Mouse (Mus musculus) heart, adult 18-20 months (tissue): ENCODE results near the gene Mrap. TPM values are rescaled to one million over a fixed set of nuclear protein-coding genes. Genes with fewer than 3 reads are reported as not detected.
A peak's percentile ranks its signal among the peaks of the same experiment; 100 is the strongest.

Experiments used
- DNase-seq, 2 experiments: peaks; one replicate each; pipeline ENCODE4 v3.0.0; 2021 to 2022; ENCODE audit warnings: mixed read lengths in 1 of 2
- long read RNA-seq, 2 experiments: library from polyadenylated mRNA; stranded (forward); transcript quantifications; one replicate each; pipeline ENCODE4 v2.0.0; 2021
- total RNA-seq, 2 experiments: library from RNA; stranded (reverse); gene quantifications; 2 replicates each; pipeline ENCODE4 v1.2.3; 2021

Mrap gene
- 10 to 100 TPM; 17.2 to 23.7 TPM for total RNA-seq
- long read RNA-seq, experiment 1, transcript Mrap-201 (3 exons, 1,001 nt), result major isoform, 16 of 17 reads
- long read RNA-seq, experiment 1, partial matches to known transcripts, result 0 of 17 reads
- long read RNA-seq, experiment 1, other reads (novel, unspliced or antisense), result 0 of 17 reads
- long read RNA-seq, experiment 2, transcript Mrap-201 (3 exons, 1,001 nt), result major isoform, 12 of 16 reads
- long read RNA-seq, experiment 2, partial matches to known transcripts, result 1 of 16 reads
- long read RNA-seq, experiment 2, other reads (novel, unspliced or antisense), result 3 of 16 reads

DNA sequence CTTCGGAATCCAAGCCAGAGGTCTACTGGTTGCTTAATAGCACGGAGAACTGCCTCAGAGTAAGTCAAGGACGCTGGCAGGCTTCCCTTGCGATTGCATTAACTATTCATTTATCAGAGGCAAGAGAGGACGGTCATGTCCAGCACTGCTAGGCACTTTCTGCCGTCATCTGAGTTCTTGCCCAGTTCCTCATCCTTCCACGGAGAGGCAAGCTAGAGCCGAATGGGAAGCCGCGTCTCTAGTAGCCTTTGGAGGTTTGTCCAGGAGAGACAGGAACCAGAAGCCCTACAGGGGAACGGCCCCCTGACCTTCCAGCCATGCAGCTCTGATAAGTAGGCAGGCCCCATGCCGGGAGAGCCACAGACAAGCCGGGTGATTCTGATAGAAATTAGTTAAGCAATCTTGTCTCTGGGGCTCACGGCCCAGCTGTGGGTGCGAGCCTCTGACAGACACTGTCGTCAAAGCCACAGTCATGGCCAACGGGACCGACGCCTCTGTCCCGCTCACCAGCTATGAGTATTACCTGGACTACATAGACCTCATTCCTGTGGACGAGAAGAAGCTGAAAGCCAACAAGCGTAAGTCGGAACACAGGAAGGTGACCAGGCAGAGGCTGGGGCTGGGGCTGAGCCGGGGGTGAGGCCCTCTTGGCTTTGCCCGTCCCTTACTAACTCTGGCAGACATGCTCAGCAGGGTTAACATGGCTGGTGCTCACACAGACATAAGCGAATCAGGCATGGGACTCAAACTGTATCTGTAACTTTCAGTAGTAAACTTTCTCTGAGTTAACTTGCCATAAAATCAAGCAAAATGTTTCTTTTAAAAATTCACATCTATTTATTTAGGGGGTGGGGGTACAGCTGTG lies at the start of gene Mrap:
Gene Mrap, plus strand, starts transcription at position 116 of the 865 bp plus-strand sequence.
- peak; percentile 82 to 83 for DNase-seq

DNA sequence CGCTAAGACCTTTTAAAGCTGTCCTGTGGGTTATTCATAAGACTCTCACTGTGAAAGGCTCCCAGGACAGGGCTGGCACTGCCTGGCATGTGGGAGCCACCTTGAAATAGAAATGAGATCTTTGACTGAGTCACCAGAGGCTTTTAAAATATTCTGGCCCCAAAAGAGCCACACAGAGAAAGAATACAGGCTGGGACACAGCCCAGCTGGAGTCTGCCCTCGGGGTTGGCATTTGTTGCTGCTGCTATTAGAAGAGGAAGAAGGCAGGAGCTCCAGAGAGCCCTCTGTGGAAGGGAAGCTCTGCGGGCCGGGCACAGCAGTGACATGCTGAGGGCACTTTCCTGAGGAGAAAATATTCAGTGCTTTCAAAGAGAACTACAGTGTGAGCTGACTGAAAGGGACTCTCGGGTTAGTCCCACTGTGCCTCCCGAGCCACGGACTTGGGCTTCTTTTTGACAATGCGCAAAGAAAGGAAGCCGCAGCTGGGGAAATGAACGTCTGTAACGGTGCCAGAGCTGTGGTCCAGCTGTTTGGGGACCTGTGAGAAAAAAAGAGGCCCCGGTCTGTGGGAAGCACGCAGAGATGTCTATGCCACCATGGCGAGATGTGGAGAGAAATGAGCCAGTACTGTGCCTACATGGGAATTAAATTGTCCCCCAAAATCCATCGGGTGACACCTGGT lies 45.2 kb upstream of the Mrap start:
- peak; percentile 50 to 77 for DNase-seq

- no peak for DNase-seq
Observed at GRCm38 (mm10) chr16:90693625-90694024, 44.4 kb upstream of the Mrap start.

GRCm38 (mm10) chr16:90694719-90695118 lies 43.3 kb upstream of the Mrap start:
- DNase-seq, result peak in 1 of 2 experiments; percentile 18

DNA sequence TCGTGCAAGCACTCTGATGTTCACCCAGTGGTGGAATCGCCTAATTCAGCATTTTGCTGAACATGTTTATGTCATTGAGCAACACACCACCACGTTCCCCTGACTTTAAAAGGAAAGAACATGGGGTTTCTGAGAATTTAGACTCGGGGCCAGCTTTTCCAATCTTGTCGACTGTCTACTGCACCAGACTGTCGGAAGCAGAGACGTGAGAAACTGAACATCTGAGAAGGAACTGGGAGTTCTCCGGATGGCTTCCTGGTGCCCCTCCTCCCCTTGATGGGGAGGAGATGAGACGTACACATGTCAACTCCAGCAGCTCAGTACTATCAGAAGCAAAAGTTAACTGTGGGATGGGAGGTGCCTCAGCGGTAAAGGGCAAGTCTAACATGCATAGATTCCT lies 42.9 kb upstream of the Mrap start:
- peak in 1 of 2 experiments; percentile 50 for DNase-seq

DNA sequence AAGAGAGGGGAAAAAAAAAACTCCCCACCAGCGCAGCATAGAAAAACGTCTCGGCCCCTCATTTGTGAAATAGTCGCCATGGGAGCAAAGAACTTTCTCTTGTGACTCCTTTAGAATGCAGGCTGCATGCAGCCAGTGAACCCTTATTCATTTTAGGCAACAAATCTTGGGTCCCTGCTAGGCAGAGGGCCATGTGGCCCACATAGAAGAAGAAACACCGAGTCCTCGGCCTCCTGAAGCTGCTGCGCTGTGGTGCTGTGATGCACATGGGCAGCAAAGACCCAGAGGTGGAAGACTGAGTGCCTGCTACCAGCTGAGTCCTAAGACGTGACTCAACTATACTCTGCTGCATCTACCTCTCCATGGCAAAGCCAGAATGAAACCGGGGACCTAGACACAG lies 41.7 kb upstream of the Mrap start:
- no peak for DNase-seq

DNA sequence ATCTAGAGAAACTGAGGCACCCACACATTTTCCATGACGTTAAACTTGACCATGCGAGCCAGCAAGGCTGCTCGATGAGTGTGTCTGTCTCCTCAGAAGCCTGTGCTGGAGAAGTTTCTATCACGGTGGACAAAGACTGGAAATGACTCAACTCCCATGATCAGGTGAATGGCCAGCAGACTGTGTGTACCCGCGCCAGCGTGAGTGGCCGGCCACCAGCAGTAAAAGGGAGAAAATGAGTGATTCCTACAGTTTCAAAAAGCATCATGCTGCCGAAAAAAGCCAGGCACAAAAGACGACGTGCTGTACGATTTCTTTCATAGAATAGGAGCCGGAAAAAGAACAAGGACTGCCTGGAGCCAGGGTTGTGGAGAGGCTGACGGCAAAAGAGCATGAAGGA lies 38.6 kb upstream of the Mrap start:
- DNase-seq, result no peak

- no peak for DNase-seq
Observed at GRCm38 (mm10) chr16:90701541-90701940, 36.5 kb upstream of the Mrap start.

- DNase-seq, result no peak
Observed at GRCm38 (mm10) chr16:90703646-90704045, 34.4 kb upstream of the Mrap start.

DNA sequence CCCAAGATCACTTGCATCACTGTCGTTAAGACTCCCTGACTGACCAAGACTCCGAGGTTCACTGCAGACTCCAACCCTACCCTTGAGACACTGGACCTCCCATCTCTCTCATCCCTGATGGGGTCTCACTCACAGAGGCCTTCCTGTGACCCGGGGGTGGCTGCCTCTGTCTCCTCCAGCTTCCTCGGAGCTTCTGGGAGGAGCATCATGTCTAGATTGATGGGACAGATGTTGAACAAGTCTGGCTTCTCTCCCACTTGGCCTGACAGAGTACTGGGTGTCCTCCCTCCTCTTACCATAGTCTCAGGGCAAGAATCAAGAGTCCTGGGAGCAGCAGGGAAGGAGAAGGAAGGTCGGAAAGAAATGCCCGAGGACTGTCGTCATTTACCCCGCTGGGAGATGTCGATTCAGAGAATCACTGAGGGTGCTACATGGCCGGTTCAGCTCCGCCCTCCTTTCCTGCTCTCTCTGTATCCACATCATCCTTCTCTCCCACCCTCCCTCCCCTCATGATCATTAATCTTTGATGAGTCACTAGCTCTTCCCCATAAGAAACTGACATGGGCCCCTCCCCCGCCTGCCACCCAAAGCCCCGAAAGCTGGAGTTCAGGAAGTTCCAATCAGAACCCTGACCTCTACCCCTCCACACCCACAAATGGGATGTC lies 33.7 kb upstream of the Mrap start:
- peak in 1 of 2 experiments; percentile 40 for DNase-seq

GRCm38 (mm10) chr16:90706279-90706678 lies 31.7 kb upstream of the Mrap start:
- DNase-seq, result peak; percentile 52 to 57

GRCm38 (mm10) chr16:90709711-90710289 lies 28.2 kb upstream of the Mrap start:
- peak; percentile 75 to 80 for DNase-seq

GRCm38 (mm10) chr16:90710313-90710712 lies 27.7 kb upstream of the Mrap start:
- DNase-seq, result no peak

- no peak for DNase-seq
Observed at GRCm38 (mm10) chr16:90724051-90724450, 14.0 kb upstream of the Mrap start.

GRCm38 (mm10) chr16:90726600-90727227 lies 11.3 kb upstream of the Mrap start:
- no peak for DNase-seq

- DNase-seq, result peak; percentile 95 to 98
Observed at GRCm38 (mm10) chr16:90727233-90728115, 10.5 kb upstream of the Mrap start, which contains the start of gene Mis18a. Gene Mis18a (minus strand): TSS chr16:90727404.

DNA sequence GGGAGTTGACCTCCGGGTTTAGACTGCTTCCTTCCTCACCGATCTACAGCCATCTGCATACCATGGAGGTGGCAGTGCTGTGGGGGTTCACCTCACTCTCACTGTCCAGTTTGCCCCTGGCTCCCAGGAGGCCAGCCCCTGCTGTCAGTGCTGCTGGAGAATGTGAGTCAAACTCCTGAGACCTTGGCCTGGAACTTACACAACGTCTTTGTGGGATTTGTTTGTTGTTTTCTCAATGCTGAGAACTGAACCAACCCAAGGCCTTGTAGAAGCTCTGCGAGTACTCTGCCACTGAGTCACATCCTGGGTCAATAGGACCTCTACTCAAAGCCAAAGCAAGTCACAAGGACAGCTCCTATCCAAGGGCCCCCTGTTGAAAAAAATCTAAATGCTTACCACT lies 2.4 kb upstream of the Mrap start:
- DNase-seq, result no peak

DNA sequence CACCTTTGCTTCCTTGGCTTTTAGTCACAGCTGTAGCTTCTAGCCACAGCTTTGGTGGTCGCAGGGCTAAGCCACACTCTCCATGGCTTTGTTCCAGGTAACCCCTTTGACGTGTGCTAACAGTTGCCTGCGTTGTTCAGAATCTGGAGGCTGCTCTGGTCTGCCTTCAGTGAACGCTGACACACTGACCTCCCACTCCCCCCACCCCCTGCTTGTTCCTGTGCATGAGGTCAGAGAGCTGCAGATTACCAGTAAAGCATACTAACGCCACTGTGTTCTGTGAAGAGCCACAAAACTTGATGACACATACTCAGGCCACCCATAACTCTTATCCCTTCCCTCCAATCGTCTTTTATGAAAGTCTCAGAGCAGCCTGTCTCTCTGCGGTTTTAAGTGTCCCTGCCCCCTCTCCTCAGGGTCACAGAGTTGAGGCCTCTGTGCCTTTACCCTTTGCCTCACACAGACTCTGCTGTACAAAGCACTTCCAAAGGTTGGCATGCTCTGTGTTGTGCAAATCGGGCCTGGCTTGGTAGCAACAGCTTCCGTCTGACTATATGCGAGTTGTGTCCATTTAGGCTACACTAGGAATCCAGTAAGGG lies 1.2 kb upstream of the Mrap start:
- no peak for DNase-seq

DNA sequence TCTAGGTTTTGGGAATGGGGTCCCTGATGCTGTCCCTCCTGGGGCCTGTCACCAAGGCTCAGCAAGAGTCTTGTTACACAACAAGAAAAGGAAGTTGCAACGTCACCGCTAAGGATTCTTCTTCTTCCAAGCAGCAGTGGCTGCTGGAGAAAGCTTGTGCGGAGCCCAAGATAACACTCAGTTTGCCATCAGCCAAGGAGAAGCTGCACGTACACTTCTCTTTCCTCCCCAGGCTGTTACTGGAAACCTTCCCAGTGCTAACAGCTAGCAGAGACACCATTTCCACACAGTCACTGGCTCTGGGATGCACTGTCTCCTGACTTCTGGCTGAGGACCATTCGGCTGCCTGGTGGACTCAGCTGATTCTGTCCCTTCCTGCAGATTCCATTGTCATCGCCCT lies 9.1 kb downstream of the Mrap start:
- peak; percentile 55 to 81 for DNase-seq

DNA sequence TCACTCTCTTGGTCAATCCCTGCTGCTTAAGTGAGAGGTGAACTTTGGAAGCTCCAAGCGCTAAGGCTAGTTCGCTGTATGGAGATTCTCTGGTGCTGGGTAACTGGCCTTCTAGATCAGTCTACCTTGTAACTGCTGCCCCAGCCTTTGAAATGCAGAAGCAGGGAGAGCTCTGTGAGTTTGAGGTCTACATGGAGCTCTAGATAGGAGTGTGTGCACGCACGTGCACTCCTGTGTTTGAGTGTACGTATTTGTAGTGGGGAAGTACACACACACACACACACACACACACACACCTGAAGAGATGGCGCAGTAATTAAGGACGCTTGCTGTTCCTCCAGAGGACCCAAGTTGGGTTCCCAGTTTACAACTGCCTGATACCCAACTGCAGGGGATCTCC lies 10.2 kb downstream of the Mrap start:
- no peak for DNase-seq
